Mouse (Mus musculus): ENCODE data around the gene Fzr1.
A peak's percentile ranks its signal among the peaks of the same experiment; 100 is the strongest.

Fzr1 gene

DNA sequence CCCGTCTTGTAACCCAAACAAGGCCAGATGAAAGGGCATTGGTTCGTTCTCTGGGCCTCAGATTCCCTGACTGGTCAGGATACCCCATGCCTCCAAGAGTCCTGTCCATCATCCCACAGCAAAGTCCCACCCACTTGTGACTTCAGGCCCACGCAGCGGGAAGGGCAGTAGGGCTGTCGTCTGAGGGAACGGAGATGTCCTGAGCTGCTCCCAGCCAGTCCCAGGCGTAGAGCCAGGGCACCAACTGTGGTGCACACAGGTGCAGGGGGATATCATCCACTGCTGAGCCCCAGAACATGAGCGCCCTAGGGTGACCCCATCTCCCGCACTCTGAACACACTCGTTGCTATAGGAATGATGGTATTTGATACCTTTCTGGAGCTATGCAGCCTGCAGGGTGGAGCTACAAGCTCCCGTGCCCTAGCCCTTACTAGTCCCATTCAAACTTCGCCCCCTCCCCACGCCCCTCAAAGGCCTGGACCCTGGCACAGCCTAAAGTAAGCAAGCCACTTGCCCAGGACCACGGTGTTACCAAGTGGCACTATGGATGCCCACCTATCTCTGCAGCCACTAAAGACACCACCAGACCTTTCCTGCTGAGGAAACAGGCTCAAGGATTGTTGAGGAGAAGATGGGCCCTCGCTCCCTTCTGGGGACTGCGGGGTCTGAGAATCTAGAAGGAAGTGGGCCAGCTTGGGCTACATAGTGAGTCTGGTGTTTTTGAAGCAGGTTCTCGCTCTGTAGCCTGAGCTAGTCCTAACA is 37.4 kb upstream of the Fzr1 start:
- peak; percentile 56 for DNase-seq

GRCm38 (mm10) chr10:81415146-81415545 is 36.8 kb upstream of the Fzr1 start:
- DNase-seq: no peak

- peak; percentile 78 for DNase-seq
These were observed 36.4 kb upstream of the Fzr1 start for GRCm38 (mm10) chr10:81414682-81415081.

DNA sequence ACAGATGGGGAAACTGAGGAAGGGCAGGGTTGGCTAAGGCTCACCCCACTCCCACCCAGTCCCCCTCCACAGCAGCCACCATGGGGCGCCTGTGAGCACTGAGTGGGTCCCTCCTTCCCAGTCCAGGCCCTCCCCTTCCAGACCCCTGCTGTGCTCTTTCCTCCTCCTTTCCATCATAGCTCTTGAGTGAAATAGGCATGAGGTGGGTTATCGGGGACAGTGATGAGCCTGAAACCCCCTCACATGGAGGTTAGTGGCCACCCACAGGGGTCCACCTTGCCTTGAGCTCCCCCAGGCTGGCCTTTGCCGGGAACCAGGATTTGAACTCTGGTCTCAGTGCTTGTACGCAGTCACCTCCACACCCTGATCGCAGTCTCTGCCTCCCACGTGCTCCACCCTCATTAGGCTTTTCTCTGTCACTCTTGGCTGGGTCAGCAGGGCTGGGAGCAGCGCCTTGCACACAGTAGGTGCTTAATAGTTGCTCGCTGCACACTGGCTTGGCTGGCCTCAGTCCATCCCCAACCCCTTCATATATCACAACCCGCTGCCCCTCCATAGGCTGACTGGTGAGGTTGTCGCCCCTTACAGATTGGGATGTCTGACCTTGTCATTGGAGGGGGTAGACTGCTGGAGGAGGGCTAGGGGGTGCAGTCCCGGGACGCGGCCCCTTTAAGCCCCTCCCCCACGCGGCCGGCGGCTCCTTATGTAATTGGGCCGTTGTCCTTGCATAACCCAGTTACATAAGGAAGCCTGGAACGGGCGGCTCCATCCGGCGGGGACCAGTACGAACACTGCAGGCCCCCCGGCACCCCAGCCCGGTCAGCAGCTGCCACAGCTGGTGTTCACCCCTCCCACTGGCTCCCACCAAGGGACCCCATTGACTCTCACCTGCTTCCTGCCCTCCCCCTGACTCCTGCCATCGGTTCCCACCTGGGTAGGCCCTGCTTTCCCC is 35.3 kb upstream of the Fzr1 start:
- peak; percentile 96 for DNase-seq

DNA sequence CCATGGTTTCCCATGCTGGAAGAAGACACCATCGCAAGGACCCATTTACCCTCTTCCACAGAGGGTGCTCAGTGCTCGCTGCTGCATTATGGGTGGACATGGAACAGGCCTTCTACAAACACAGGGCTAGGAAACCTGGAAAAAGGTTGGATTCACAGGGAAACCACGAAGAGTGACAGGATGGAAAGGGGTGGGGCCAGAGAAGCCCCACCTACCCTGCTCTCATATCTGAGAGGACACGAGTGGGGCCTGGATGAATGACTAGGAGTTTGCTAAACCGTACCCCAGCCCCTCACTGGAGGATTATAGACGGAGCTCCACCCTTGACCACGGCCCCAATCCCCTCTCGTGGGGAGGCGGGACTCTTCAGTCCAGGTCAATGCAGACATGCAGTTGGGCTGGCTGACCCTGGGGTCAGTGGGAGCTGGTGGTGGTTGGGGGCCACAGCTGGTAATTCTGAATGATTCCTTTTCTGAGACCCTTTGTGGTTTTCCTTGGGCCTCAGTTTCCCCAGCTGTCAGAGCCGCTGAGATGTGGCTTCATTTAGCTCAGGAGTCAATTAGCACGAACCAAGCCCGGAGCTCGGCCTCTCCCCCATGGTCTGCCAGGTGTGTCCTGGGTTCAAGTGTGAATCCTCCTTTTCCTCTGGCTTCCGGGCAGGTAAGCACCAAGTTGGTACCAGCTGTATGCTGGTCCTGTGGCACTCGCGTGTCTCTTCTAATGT is 34.4 kb upstream of the Fzr1 start:
- no peak for DNase-seq

DNA sequence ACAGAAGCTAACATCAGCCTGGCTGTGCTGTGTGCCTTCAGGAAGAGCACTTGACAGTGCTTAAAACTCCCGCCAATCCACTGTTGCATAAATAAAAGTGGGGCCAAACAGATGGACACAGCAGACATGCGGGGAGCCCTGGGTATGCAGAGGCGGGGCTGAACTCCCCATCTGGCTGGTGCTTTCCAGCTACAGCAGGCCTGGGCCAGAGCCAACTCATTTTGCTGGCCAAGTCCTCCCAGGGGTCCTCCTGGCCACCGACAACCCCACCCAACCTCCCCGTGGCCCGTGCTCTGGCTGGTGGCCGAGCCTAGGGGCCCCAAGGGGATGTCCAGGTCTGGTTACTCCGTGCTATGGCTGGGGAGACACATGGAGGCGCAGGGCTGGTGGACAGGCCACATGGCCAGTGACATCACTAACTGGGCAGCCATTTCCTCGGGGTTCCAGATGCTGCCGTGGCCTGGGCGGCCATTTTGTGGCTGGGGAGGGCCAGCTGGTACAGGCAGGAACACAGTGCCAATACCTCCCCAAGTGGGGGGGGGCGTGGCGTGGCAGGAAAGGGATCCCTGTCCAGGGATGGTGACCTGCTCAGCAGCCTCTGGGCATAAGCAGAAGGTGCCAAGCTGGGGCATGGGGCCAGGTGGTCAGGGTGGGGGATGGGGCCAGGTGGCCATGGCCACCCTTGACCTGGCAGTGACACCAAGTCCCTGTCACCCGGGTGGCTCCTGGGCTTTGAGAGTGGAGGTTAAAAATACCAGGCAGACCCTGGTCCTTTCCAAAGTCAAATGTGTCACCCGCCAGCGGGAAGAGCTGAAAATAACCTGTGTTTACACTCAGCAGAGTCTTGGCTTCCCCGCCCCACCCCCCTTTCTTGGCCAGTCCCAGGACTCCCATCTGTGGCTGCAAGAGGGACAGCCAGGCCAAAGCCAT is 33.4 kb upstream of the Fzr1 start:
- DNase-seq: peak; percentile 91

GRCm38 (mm10) chr10:81410981-81411380 is 32.7 kb upstream of the Fzr1 start:
- peak; percentile 71 for DNase-seq

DNA sequence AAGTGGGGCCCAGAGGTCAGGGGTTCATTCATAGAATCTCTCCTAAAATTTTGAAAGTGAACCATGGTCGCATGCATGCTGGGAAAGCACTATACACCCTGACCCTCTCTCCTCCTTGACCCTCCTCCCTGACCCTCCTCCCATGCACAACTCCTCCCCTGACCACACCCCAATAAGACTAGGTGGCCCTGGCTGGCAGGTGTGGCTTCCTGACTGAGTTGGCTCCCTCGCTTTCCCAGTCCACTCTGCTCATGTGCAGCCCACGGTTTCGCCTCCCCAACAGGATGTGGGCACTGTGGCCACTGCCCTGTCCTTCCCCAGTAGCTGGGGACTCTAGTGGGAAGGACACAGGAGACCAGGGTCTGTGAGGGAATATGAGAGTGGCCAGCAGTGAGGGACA is 32.0 kb upstream of the Fzr1 start:
- no peak for DNase-seq

DNA sequence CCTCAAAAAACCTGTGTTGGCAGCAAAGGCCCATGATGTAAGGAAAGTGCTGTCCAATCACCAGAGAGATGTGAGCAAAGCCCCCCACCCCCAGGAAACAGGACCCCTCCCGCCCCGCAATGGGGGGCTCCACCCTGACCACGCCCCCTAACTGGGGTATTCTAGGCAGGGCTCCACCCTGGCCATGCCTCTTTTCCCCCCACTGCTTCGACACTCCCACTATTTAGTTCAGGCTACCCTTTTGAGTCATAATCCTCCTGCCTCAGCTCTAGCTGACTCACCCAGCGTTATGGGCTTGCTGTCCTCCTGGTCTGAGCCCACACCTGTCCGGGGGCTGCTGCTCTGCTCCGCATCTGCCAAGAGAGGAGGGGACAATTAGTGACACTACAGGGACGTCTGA is 31.0 kb upstream of the Fzr1 start:
- no peak for DNase-seq

DNA sequence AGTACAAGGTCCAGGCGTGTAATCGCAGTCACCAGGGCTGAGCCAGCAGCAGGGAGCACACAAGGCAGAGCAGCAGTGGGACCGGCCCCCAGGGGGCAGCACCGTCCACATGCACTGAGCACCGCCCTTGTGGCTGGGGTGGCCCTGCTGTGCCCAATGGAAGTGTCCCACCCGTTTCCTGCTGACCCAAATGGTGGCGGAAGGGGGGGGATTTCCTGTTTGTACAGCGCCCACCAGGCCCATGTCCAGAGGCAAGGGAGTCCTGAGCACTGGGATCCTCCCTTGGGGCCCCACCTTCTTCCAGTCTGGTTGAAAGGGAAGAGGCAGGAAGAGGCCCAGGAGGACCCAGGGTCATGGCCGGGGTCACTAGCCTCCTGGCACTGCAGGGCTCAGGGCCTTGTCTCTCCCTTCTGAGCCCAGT is 30.6 kb upstream of the Fzr1 start:
- DNase-seq: peak; percentile 94

DNA sequence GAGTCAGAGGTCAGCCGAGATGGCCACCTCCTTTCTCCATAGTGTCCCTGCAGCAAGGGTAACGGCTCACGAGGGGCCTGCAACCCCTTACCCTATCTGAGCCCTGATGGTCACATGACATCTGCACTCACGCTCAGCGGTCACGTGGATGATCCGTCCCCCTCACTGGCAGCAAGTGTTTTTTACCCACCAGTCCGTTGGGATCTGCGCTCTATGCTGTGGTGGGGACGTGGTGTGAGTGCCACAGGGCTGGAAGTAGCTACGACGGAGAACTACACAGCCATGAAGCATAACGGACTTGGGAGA is 30.1 kb upstream of the Fzr1 start:
- DNase-seq: no peak

- DNase-seq: peak; percentile 87
These were observed 29.5 kb upstream of the Fzr1 start for GRCm38 (mm10) chr10:81407539-81408423.

- DNase-seq: no peak
These were observed 28.5 kb upstream of the Fzr1 start for GRCm38 (mm10) chr10:81406504-81407440.

DNA sequence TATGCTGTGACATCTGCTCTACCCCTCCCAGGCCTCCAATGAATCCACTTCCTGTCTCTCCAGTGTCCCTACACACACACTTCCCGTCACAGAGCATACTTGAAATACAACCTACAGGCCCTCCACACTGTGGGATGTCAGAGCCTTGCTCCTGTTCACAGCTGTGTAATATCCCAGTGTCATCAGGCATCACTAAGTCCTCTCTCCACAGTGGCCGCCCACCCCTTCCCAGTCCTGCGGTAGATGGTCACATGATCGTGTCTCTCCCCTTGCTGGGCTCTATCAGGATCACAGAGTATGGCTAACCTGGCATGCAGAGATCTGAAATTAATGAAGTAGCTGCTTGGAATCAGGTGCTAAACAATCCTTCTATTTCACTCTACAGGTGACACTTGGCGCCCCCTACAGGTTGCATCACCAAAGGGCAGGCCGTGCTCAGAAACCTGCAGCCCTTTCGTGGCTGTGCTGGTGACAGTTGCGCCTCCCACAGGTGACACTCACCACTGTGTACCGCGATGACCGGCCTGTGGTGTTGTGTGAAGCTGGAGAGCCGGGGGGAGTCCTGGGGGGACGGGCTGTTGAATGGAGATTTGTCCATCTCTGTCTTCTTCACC is 27.4 kb upstream of the Fzr1 start:
- DNase-seq: peak; percentile 80

- peak; percentile 68 for DNase-seq
These were observed 26.4 kb upstream of the Fzr1 start for GRCm38 (mm10) chr10:81404720-81405119.

DNA sequence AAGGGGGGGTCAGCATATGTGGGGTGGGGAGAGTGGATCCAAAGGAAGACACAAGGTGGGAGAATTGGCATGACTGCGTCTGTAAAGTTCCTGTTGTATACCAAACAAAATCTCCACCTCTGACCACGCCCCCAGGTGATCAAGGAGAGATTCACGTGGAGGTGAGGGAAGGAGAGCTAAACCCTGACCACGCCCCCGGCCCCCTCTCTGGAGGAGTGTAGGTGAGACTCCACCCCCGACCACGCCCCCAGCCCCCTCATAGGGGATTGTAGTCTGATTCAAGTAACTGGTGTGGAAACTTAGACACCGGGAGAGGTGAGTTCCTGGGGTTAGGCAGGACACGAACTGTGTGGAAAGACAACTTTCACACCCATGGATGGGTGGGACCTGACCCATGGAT is 25.8 kb upstream of the Fzr1 start:
- peak; percentile 67 for DNase-seq

- no peak for DNase-seq
These were observed 25.2 kb upstream of the Fzr1 start for GRCm38 (mm10) chr10:81403511-81403910.

GRCm38 (mm10) chr10:81402227-81402765 is 24.0 kb upstream of the Fzr1 start:
- no peak for DNase-seq

GRCm38 (mm10) chr10:81401521-81402226 is 23.4 kb upstream of the Fzr1 start:
- peak; percentile 91 for DNase-seq

Data from kidney, postnatal 10 days (tissue).